In the genomic region with DNA sequence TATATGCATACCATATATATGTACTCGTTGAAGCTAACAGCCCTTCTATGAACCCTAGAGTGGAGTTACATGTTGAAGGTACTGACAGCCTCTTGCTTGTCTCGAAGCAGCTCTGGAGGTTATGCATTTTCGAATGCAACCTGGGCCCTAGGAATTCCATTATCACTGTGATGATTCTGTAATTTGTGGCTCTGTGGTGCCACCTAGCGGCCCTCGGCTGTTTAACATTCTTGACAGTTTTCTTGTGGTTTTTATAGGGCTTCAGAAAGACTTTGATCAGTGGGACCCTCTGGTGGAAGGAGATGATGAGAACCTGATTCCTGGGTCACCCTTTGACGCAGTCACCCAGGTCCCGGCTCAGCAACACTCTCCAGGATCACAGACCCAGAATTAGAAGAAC, we compare ENCODE assay signal across 8 mouse cellular contexts. TPM values are rescaled to one million over a fixed set of nuclear protein-coding genes. Genes with fewer than 3 reads are reported as not detected.
A peak's percentile ranks its signal among the peaks of the same experiment; 100 is the strongest.
DNase-seq lines count a peak whose midpoint lies in the region; ATAC-seq lines count a peak whose summit lies in the region.

No protein-coding gene starts in this region.

- ATAC-seq in granulocyte monocyte progenitor cell, adult 5-6 weeks (replicated peaks; ENCODE audit: poor library complexity, severe bottlenecking) = peak; percentile 69
- ATAC-seq in megakaryocyte progenitor cell, adult 5-6 weeks (replicated peaks; ENCODE audit: poor library complexity) = peak; percentile 79

- peak; percentile 6 to 77 for DNase-seq in heart, adult 18-20 months
- DNase-seq in heart, adult 11 months = no peak
- DNase-seq in ZHBTc4 (ENCODE audit: low read depth, low spot score) = peak; percentile 83
- peak; percentile 57 to 64 for DNase-seq in cerebellum, postnatal 25 days
- peak; percentile 70 to 76 for DNase-seq in layer of hippocampus, postnatal 10 days (ENCODE audit: low spot score in 2 of 2)
- peak; percentile 76 for DNase-seq in right cerebral cortex, postnatal 4 days

RNA-seq across cellular contexts. Expression of gene Tdrd6, which starts 18.5 kb away (rescaled TPM):
- not detected for total RNA-seq in heart, adult 18-20 months (2021)
- not detected in 2 replicates for total RNA-seq in granulocyte monocyte progenitor cell, adult 5-6 weeks (2014; fragmentation: Nextera tagmentation)
- not detected in 2 replicates for total RNA-seq in granulocyte monocyte progenitor cell, adult 5-6 weeks (2017)
- total RNA-seq in layer of hippocampus, postnatal 10 days (2021) = under 1 TPM; 0.62 to 0.80 TPM
- not detected in 2 replicates for total RNA-seq in megakaryocyte progenitor cell, adult 5-6 weeks (2015)
- not detected in 2 replicates for total RNA-seq in megakaryocyte progenitor cell, adult 5-6 weeks (2017)

RNA-seq across cellular contexts. Expression of gene Pla2g7, which starts 43.7 kb away (rescaled TPM):
- total RNA-seq in heart, adult 18-20 months (2021) = 1 to 10 TPM; 4.3 to 8.0 TPM
- total RNA-seq in granulocyte monocyte progenitor cell, adult 5-6 weeks (2014; fragmentation: Nextera tagmentation) = 1.3 TPM in 1 of 2 replicates, not detected in the other
- 0.13 and 2.4 TPM in 2 replicates for total RNA-seq in granulocyte monocyte progenitor cell, adult 5-6 weeks (2017)
- 10 to 100 TPM; 86.1 to 92.7 TPM for total RNA-seq in layer of hippocampus, postnatal 10 days (2021)
- 1.3 and 2.0 TPM in 2 replicates for total RNA-seq in megakaryocyte progenitor cell, adult 5-6 weeks (2015)
- total RNA-seq in megakaryocyte progenitor cell, adult 5-6 weeks (2017) = 0.88 and 3.2 TPM in 2 replicates

RNA-seq across cellular contexts. Expression of gene Slc25a27, which starts 55.4 kb away (rescaled TPM):
- 1 to 10 TPM; 1.7 to 3.2 TPM for total RNA-seq in heart, adult 18-20 months (2021)
- 5.1 and 6.4 TPM in 2 replicates for total RNA-seq in granulocyte monocyte progenitor cell, adult 5-6 weeks (2014; fragmentation: Nextera tagmentation)
- 1.4 and 3.0 TPM in 2 replicates for total RNA-seq in granulocyte monocyte progenitor cell, adult 5-6 weeks (2017)
- 10 to 100 TPM; 30.9 to 34.5 TPM for total RNA-seq in layer of hippocampus, postnatal 10 days (2021)
- total RNA-seq in megakaryocyte progenitor cell, adult 5-6 weeks (2015) = 1.6 and 2.5 TPM in 2 replicates
- 0.29 and 4.1 TPM in 2 replicates for total RNA-seq in megakaryocyte progenitor cell, adult 5-6 weeks (2017)

RNA-seq across cellular contexts. Expression of gene Cyp39a1, which starts 55.6 kb away (rescaled TPM):
- 1 to 10 TPM; 4.5 to 4.6 TPM for total RNA-seq in heart, adult 18-20 months (2021)
- 2.3 and 2.4 TPM in 2 replicates for total RNA-seq in granulocyte monocyte progenitor cell, adult 5-6 weeks (2014; fragmentation: Nextera tagmentation)
- 4.0 and 5.2 TPM in 2 replicates for total RNA-seq in granulocyte monocyte progenitor cell, adult 5-6 weeks (2017)
- 1 to 10 TPM; 1.5 to 2.1 TPM for total RNA-seq in layer of hippocampus, postnatal 10 days (2021)
- 2.1 and 2.6 TPM in 2 replicates for total RNA-seq in megakaryocyte progenitor cell, adult 5-6 weeks (2015)
- 3.7 and 4.1 TPM in 2 replicates for total RNA-seq in megakaryocyte progenitor cell, adult 5-6 weeks (2017)

Comparison
In these comparisons a context has a peak if more than half of its experiments do, and no peak if none do; other contexts are left out.
1. RNA of gene Pla2g7, which starts 43.7 kb away (total RNA-seq): 86.1 to 92.7 TPM in layer of hippocampus, postnatal 10 days; 4.3 to 8.0 TPM in heart, adult 18-20 months, 0.88 to 3.2 TPM in megakaryocyte progenitor cell, adult 5-6 weeks and 0.13 to 2.4 TPM in granulocyte monocyte progenitor cell, adult 5-6 weeks; every median in the first group is over 4 times any median in the second.
2. RNA of gene Slc25a27, which starts 55.4 kb away (total RNA-seq): 30.9 to 34.5 TPM in layer of hippocampus, postnatal 10 days; 1.4 to 6.4 TPM in granulocyte monocyte progenitor cell, adult 5-6 weeks, 1.7 to 3.2 TPM in heart, adult 18-20 months and 0.29 to 4.1 TPM in megakaryocyte progenitor cell, adult 5-6 weeks; every median in the first group is over 4 times any median in the second.